Mouse (Mus musculus) forebrain, embryonic 16.5 days (tissue): ENCODE measurements around the gene Thrap3. TPM values are rescaled to one million over a fixed set of nuclear protein-coding genes. Genes with fewer than 3 reads are reported as not detected.
"Not testable (repeated sequence)": the region's sequence is repeated elsewhere in the genome, so short reads cannot be mapped to it uniquely, and the experiment has no call there.

Experiments
- ATAC-seq: fragments of 200-750 bp; cut with Nextera tagmentation; 2 replicates; pipeline ENCODE4 v1.8.0; 2017; ENCODE audit warnings: mild to moderate bottlenecking, moderate library complexity
- H3K27ac ChIP-seq: fragments of 300-500 bp; sonication (generic); 2 replicates; pipeline ENCODE4 v1.5.1; 2014; ENCODE audit warnings: low read length, control low read depth
- H3K27me3 ChIP-seq: fragments of 300-500 bp; sonication (generic); replicated peaks from 2 replicates; pipeline ENCODE4 v1.6.1; 2014; ENCODE audit warnings: low read length; ENCODE audit not compliant: control insufficient read depth, insufficient read depth
- H3K36me3 ChIP-seq: fragments of 300-500 bp; sonication (generic); 2 replicates; pipeline ENCODE4 v1.6.1; 2014; ENCODE audit not compliant: control insufficient read depth, insufficient read depth
- H3K4me1 ChIP-seq: fragments of 300-500 bp; sonication (generic); replicated peaks from 2 replicates; pipeline ENCODE4 v1.6.1; 2014; ENCODE audit warnings: low read length; ENCODE audit not compliant: control insufficient read depth, insufficient read depth
- H3K4me2 ChIP-seq: fragments of 300-500 bp; sonication (generic); 2 replicates; pipeline ENCODE4 v1.6.1; 2014; ENCODE audit warnings: mild to moderate bottlenecking, low read length, control low read depth
- H3K4me3 ChIP-seq: fragments of 300-500 bp; sonication (generic); replicated peaks from 2 replicates; pipeline ENCODE4 v1.5.1; 2014; ENCODE audit warnings: mild to moderate bottlenecking, low read length, control low read depth
- H3K9ac ChIP-seq: fragments of 300-500 bp; sonication (generic); replicated peaks from 2 replicates; pipeline ENCODE4 v1.6.1; 2014; ENCODE audit warnings: low read depth, low read length, control low read depth
- H3K9me3 ChIP-seq: fragments of 300-500 bp; sonication (generic); 2 replicates; pipeline ENCODE4 v1.6.1; 2016; ENCODE audit warnings: low read length; ENCODE audit not compliant: control insufficient read depth
- WGBS: fragments of 180-500 bp; shearing (Covaris S2); extraction: QIAGEN DNeasy Blood & Tissue Kit; methylation state at CpG from one replicate; pipeline ENCODE4 v1.1.7; 2014; 5-methylcytosine and 5-hydroxymethylcytosine counted together
- polyA plus RNA-seq: library from polyadenylated mRNA; unstranded; fragments of >200 nt; fragmentation: Nextera tagmentation; extraction: Ambion mirVana; gene quantifications from 2 replicates; pipeline ENCODE4 v1.2.1, GENCODE M21; 2015

The Thrap3 gene
- polyA plus RNA-seq, 1 experiment from 2014 or later: 172 TPM

- no peak overlapping the region for H3K4me3 ChIP-seq
- H3K4me2 ChIP-seq: no peak overlapping the region
- no peak overlapping the region for H3K27ac ChIP-seq
- no peaks in the 10 kb centered on the region for H3K9me3 ChIP-seq
- H3K27me3 ChIP-seq: no peaks in the 10 kb centered on the region
- 0 out of 2 replicates have a peak, but pooled peaks cover 2% of the 10 kb centered on the region for H3K4me1 ChIP-seq
- peaks cover 11% of the 10 kb centered on the region for H3K36me3 ChIP-seq
- WGBS: 86% methylated on average over 5 of the region's 5 CpGs
- H3K9ac ChIP-seq: no peak overlapping the region
- no peak for ATAC-seq
These were observed 19.5 kb downstream of the Thrap3 start for GRCm38 (mm10) chr4:126183034-126183433.

GRCm38 (mm10) chr4:126181170-126181957 is 21.2 kb downstream of the Thrap3 start:
- H3K9ac ChIP-seq: no peak overlapping the region

GRCm38 (mm10) chr4:126175980-126176379 is 26.6 kb downstream of the Thrap3 start:
- H3K27ac ChIP-seq, H3K9ac ChIP-seq, H3K4me1 ChIP-seq, H3K9me3 ChIP-seq, H3K27me3 ChIP-seq, ATAC-seq, H3K4me3 ChIP-seq, H3K4me2 ChIP-seq: not testable (repeated sequence)
- 94% methylated on average over 7 of the region's 7 CpGs for WGBS
- H3K36me3 ChIP-seq: peaks cover 42% of the 10 kb centered on the region

More at GRCm38 (mm10) chr4:126181170-126181957, 21.2 kb downstream of the Thrap3 start:
- Histone ChIP-seq H3K27ac (no peak overlapping the region), H3K4me2 (no peak overlapping the region), H3K4me3 (no peak overlapping the region), H3K27me3 (no peaks in the 10 kb centered on the region), H3K36me3 (peaks cover 18% of the 10 kb centered on the region), H3K4me1 (0 out of 2 replicates have a peak, but pooled peaks cover 2% of the 10 kb centered on the region), H3K9me3 (no peaks in the 10 kb centered on the region)
- ATAC-seq: no peak
- WGBS: 54% methylated on average over 7 of the region's 7 CpGs

- 93% methylated on average over 5 of the region's 5 CpGs for WGBS
- no peak for ATAC-seq
- Histone ChIP-seq H3K27ac (no peak overlapping the region), H3K27me3 (no peaks in the 10 kb centered on the region), H3K36me3 (peaks cover 41% of the 10 kb centered on the region), H3K4me2 (no peak overlapping the region), H3K4me1 (no peaks in the 10 kb centered on the region), H3K9me3 (no peaks in the 10 kb centered on the region), H3K4me3 (no peak overlapping the region), H3K9ac (no peak overlapping the region)
These were observed 28.8 kb downstream of the Thrap3 start for GRCm38 (mm10) chr4:126173800-126174199.

- H3K4me2 ChIP-seq, ATAC-seq, H3K4me3 ChIP-seq, H3K9ac ChIP-seq, H3K27ac ChIP-seq, H3K9me3 ChIP-seq, H3K27me3 ChIP-seq, H3K4me1 ChIP-seq: not testable (repeated sequence)
- peaks cover 46% of the 10 kb centered on the region for H3K36me3 ChIP-seq
- 94% methylated on average over 5 of the region's 5 CpGs for WGBS
These were observed 31.8 kb downstream of the Thrap3 start for GRCm38 (mm10) chr4:126170737-126171136.

- H3K4me2 ChIP-seq: no peak overlapping the region
- H3K9me3 ChIP-seq: no peaks in the 10 kb centered on the region
- H3K4me3 ChIP-seq: no peak overlapping the region
- no peak overlapping the region for H3K27ac ChIP-seq
- no peak overlapping the region for H3K9ac ChIP-seq
- no peak for ATAC-seq
- peaks cover 34% of the 10 kb centered on the region for H3K36me3 ChIP-seq
- no peaks in the 10 kb centered on the region for H3K27me3 ChIP-seq
- no peaks in the 10 kb centered on the region for H3K4me1 ChIP-seq
- WGBS: 93% methylated on average over 6 of the region's 6 CpGs
These were observed 33.7 kb downstream of the Thrap3 start for GRCm38 (mm10) chr4:126168851-126169250.

GRCm38 (mm10) chr4:126166084-126166483 is 36.5 kb downstream of the Thrap3 start:
- no peak overlapping the region for H3K9ac ChIP-seq
- ATAC-seq: no peak
- no peaks in the 10 kb centered on the region for H3K9me3 ChIP-seq
- no peak overlapping the region for H3K4me3 ChIP-seq
- 79% methylated on average over 3 of the region's 3 CpGs for WGBS
- no peak overlapping the region for H3K27ac ChIP-seq
- H3K4me1 ChIP-seq: peaks cover 6% of the 10 kb centered on the region
- H3K27me3 ChIP-seq: no peaks in the 10 kb centered on the region
- H3K36me3 ChIP-seq: peaks cover 20% of the 10 kb centered on the region
- no peak overlapping the region for H3K4me2 ChIP-seq

- not testable (repeated sequence) for H3K27me3 ChIP-seq, H3K4me1 ChIP-seq, H3K27ac ChIP-seq, H3K9me3 ChIP-seq, ATAC-seq, H3K9ac ChIP-seq, H3K4me2 ChIP-seq, H3K4me3 ChIP-seq
- peaks cover 15% of the 10 kb centered on the region for H3K36me3 ChIP-seq
- WGBS: 69% methylated on average over 8 of the region's 10 CpGs
These were observed 37.5 kb downstream of the Thrap3 start for GRCm38 (mm10) chr4:126165092-126165491.

GRCm38 (mm10) chr4:126163685-126164084 is 38.9 kb downstream of the Thrap3 start:
- ATAC-seq: no peak
- Histone ChIP-seq H3K36me3 (peaks cover 15% of the 10 kb centered on the region), H3K9me3 (no peaks in the 10 kb centered on the region), H3K27ac (no peak overlapping the region), H3K9ac (no peak overlapping the region), H3K4me3 (no peak overlapping the region), H3K4me2 (no peak overlapping the region), H3K27me3 (no peaks in the 10 kb centered on the region), H3K4me1 (peaks cover 6% of the 10 kb centered on the region)
- 64% methylated on average over 4 of the region's 4 CpGs for WGBS
